Mouse (Mus musculus): ENCODE measurements around the gene Actg2.

DNA sequence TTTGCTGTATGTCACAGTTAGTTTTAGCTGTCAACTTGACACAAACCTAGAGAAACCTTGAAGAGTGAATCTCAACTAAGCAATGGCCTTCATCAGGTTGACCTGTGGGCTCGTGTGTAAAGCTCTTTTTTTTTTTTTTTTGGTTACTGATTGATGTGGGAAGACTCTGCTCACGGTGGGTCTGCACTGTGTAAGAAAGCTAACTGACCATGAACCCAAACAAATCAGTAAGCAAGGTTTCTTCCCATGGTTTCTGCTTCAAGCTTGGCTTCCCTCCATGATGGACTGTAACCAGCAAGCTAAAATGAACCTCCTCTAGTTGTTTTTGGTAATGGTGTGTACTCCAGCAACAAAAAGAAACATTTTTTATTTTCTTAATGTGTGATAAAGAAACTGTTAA is 56.9 kb downstream of the Actg2 start:
- TF ChIP-seq POLR2A (IDR thresholded peaks at IDR 0.05; ENCODE audit: low read depth, low read length) = no peak
- no peak for TF ChIP-seq CTCF (IDR thresholded peaks at IDR 0.05; ENCODE audit: extremely low read depth, insufficient read depth, insufficient read length, insufficient replicate concordance)
